Mouse (Mus musculus): ENCODE measurements around the gene Bid. TPM values are rescaled to one million over a fixed set of nuclear protein-coding genes. Genes with fewer than 3 reads are reported as not detected.
"Not testable (repeated sequence)": the region's sequence is repeated elsewhere in the genome, so short reads cannot be mapped to it uniquely, and the experiment has no call there.

Gene Bid
- polyA plus RNA-seq, 1 experiment from 2014 or later, result 16.7 TPM

- Histone ChIP-seq H3K9me3 (replicated peaks) (no peaks in the 10 kb centered on the region), H3K4me3 (replicated peaks) (no peak overlapping the region), H3K9ac (no peak overlapping the region), H3K36me3 (peaks cover 16% of the 10 kb centered on the region; the same call in 1 of the 2 replicates), H3K4me1 (no peaks in the 10 kb centered on the region), H3K4me2 (replicated peaks) (no peak overlapping the region), H3K27ac (replicated peaks) (no peak overlapping the region), H3K27me3 (no peaks in the 10 kb centered on the region)
- no peak for ATAC-seq (ENCODE audit: insufficient number of reproducible peaks, low FRiP score, low TSS enrichment, low read depth)
- WGBS, result 67% methylated on average over 4 of the region's 4 CpGs
Measured at GRCm38 (mm10) chr6:120934176-120934575, 17.5 kb upstream of the Bid start.

DNA sequence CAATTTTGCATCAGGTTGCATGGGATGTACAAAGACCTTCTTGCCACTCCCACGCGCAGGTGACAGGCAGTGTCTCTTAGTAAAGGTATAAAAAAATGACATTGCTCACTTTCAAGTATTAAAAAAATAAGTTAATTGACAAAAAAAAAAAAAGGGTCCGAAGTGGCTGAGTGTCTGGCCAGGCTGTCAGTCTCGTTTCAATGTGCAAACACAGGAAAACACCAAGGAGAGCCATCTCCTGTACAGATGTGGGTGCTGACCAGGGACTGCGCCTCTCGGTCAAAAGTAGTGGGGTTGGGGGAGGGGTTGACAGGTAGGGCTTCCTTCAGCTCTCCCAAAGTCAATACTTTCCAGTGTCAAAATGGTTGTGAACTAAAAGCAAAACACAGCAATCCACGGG is 17.0 kb upstream of the Bid start:
- Histone ChIP-seq H3K4me3 (replicated peaks) (no peak overlapping the region), H3K9me3 (replicated peaks) (no peaks in the 10 kb centered on the region), H3K36me3 (peaks cover 16% of the 10 kb centered on the region; the same call in 1 of the 2 replicates), H3K27me3 (no peaks in the 10 kb centered on the region), H3K4me2 (replicated peaks) (no peak overlapping the region), H3K27ac (replicated peaks) (no peak overlapping the region), H3K4me1 (no peaks in the 10 kb centered on the region), H3K9ac (no peak overlapping the region)
- 87% methylated on average over 7 of the region's 7 CpGs for WGBS
- ATAC-seq (ENCODE audit: insufficient number of reproducible peaks, low FRiP score, low TSS enrichment, low read depth), result no peak

- H3K4me2 ChIP-seq (replicated peaks), result no peak overlapping the region
- H3K4me1 ChIP-seq, result no peaks in the 10 kb centered on the region
- H3K9ac ChIP-seq, result no peak overlapping the region
- ATAC-seq (ENCODE audit: insufficient number of reproducible peaks, low FRiP score, low TSS enrichment, low read depth), result no peak
- H3K27me3 ChIP-seq, result no peaks in the 10 kb centered on the region
- WGBS, result 88% methylated on average over 12 of the region's 12 CpGs
- H3K27ac ChIP-seq (replicated peaks), result no peak overlapping the region
- no peak overlapping the region for H3K4me3 ChIP-seq (replicated peaks)
- no peaks in the 10 kb centered on the region for H3K9me3 ChIP-seq (replicated peaks)
- peaks cover 16% of the 10 kb centered on the region; the same call in 1 of the 2 replicates for H3K36me3 ChIP-seq
Measured at GRCm38 (mm10) chr6:120932597-120932996, 15.9 kb upstream of the Bid start.

- no peaks in the 10 kb centered on the region for H3K4me1 ChIP-seq
- H3K9me3 ChIP-seq (replicated peaks), result no peaks in the 10 kb centered on the region
- 81% methylated on average over 6 of the region's 6 CpGs for WGBS
- H3K36me3 ChIP-seq, result peaks cover 16% of the 10 kb centered on the region; the same call in 1 of the 2 replicates
- H3K27ac ChIP-seq (replicated peaks), result no peak overlapping the region
- H3K27me3 ChIP-seq, result no peaks in the 10 kb centered on the region
- H3K4me2 ChIP-seq (replicated peaks), result no peak overlapping the region
- no peak overlapping the region for H3K9ac ChIP-seq
- no peak overlapping the region for H3K4me3 ChIP-seq (replicated peaks)
- no peak for ATAC-seq (ENCODE audit: insufficient number of reproducible peaks, low FRiP score, low TSS enrichment, low read depth)
Measured at GRCm38 (mm10) chr6:120930450-120931306, 14.0 kb upstream of the Bid start.

- ATAC-seq (ENCODE audit: insufficient number of reproducible peaks, low FRiP score, low TSS enrichment, low read depth), result no peak
- Histone ChIP-seq H3K36me3 (peaks cover 16% of the 10 kb centered on the region; the same call in 1 of the 2 replicates), H3K4me1 (no peaks in the 10 kb centered on the region), H3K4me2 (replicated peaks) (no peak overlapping the region), H3K4me3 (replicated peaks) (no peak overlapping the region), H3K9me3 (replicated peaks) (no peaks in the 10 kb centered on the region), H3K27me3 (no peaks in the 10 kb centered on the region), H3K27ac (replicated peaks) (no peak overlapping the region), H3K9ac (no peak overlapping the region)
- WGBS, result 41% methylated on average over 1 of the region's 1 CpGs
Measured at GRCm38 (mm10) chr6:120929421-120929820, 12.8 kb upstream of the Bid start.

DNA sequence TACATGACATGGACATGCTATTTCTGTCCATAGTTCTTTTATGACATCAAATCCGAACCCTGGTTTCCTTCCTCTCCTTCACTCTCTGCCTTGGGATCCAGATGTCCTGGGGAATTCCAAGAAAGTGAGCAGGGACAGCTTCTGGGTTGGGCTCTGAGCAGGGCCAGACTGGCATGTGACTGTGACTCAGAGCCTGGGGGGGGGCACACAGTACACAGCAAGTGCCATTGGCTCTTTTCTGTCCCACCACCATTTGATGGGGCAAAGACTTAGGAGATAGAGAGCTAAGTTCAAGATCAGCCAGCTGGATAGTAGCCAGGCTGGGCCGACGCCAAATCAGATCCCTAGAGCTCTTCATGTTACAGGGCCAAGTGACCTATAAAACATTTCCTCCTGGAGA is 11.1 kb upstream of the Bid start:
- H3K4me3 ChIP-seq (replicated peaks), result no peak overlapping the region
- 0 out of 2 replicates have a peak, but pooled peaks cover 10% of the 10 kb centered on the region for H3K36me3 ChIP-seq
- H3K27me3 ChIP-seq, result no peaks in the 10 kb centered on the region
- no peak overlapping the region for H3K27ac ChIP-seq (replicated peaks)
- no peak for ATAC-seq (ENCODE audit: insufficient number of reproducible peaks, low FRiP score, low TSS enrichment, low read depth)
- no peaks in the 10 kb centered on the region for H3K9me3 ChIP-seq (replicated peaks)
- no peaks in the 10 kb centered on the region for H3K4me1 ChIP-seq
- H3K9ac ChIP-seq, result no peak overlapping the region
- no peak overlapping the region for H3K4me2 ChIP-seq (replicated peaks)
- 59% methylated on average over 3 of the region's 3 CpGs for WGBS

DNA sequence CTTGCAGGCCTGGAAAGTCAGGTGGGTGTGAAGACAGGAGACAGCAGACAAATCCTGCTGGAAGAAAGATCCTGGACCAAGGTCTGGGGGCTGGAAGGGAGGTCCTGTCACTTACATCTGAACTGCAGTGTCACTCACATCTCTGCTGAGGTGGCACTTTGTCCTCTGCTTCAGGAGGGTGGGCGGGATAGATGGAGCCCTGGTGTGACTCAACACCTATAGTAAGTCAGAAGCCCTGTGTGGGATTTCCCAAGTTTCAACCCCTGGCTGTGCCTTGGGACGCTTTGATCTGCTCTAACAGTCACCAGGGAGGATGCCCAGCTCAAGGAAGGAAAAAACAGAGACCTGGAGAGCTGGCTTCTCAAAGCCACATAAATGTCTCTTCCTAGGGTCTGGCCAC is 10.2 kb upstream of the Bid start:
- Histone ChIP-seq H3K27me3 (no peaks in the 10 kb centered on the region), H3K4me2 (replicated peaks) (no peak overlapping the region), H3K4me3 (replicated peaks) (no peak overlapping the region), H3K9me3 (replicated peaks) (no peaks in the 10 kb centered on the region), H3K27ac (replicated peaks) (no peak overlapping the region), H3K36me3 (0 out of 2 replicates have a peak, but pooled peaks cover 2% of the 10 kb centered on the region), H3K9ac (no peak overlapping the region), H3K4me1 (no peaks in the 10 kb centered on the region)
- 52% methylated on average over 2 of the region's 2 CpGs for WGBS
- no peak for ATAC-seq (ENCODE audit: insufficient number of reproducible peaks, low FRiP score, low TSS enrichment, low read depth)

DNA sequence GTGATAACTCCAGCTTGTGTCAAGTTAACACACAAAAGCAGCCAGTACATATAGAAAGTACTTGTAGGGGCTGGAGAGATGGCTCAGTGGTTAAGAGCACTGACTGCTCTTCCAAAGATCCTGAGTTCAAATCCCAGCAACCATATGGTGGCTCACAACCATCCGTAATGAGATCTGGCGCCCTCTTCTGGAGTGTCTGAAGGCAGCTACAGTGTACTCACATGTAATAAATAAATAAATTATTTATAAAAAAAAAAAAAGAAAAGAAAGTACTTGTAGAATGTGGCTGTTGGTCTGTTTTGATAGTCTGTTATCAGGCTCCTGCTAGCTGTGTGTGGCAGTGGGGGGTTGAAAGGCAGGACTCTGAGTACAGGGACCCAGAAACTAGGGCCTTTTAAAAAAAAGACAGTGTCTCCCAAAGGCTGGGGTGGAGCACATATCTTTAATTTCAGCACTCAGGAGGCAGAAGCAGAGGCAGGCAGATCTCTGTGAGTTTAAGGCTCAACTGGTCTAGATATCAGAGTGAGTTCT is 8.2 kb upstream of the Bid start:
- not testable (repeated sequence) for ATAC-seq (ENCODE audit: insufficient number of reproducible peaks, low FRiP score, low TSS enrichment, low read depth); H3K9ac ChIP-seq; H3K27ac ChIP-seq (replicated peaks); H3K27me3 ChIP-seq; H3K4me2 ChIP-seq (replicated peaks); H3K36me3 ChIP-seq; H3K9me3 ChIP-seq (replicated peaks); H3K4me1 ChIP-seq; H3K4me3 ChIP-seq (replicated peaks)
- WGBS, result 60% methylated on average over 2 of the region's 2 CpGs

DNA sequence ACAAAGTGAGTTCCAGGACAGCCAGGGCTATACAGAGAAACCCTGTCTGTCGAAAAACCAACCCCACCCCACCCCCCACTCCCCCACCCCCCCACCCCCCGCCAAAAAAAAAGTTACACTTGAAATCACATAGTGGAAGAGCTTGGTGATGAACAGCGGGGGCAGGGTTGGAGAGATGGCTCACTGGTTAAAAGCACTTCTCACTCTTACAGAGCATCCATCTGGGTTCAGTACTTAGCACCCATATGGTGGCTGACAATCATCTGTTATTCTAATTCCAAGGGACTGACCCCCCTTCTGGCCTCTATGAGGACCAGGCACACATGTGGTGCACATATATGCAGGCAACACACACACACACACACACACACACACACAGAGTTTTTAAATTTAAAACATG is 1.3 kb upstream of the Bid start:
- Histone ChIP-seq H3K4me3 (replicated peaks) (no peak overlapping the region), H3K27me3 (no peaks in the 10 kb centered on the region; the same call in 1 of the 2 replicates), H3K36me3 (no peaks in the 10 kb centered on the region), H3K4me1 (peaks cover 16% of the 10 kb centered on the region), H3K4me2 (replicated peaks) (no peak overlapping the region), H3K9ac (no peak overlapping the region), H3K27ac (replicated peaks) (no peak overlapping the region), H3K9me3 (replicated peaks) (no peaks in the 10 kb centered on the region)
- WGBS, result 52% methylated on average over 3 of the region's 3 CpGs
- ATAC-seq (ENCODE audit: insufficient number of reproducible peaks, low FRiP score, low TSS enrichment, low read depth), result no peak

DNA sequence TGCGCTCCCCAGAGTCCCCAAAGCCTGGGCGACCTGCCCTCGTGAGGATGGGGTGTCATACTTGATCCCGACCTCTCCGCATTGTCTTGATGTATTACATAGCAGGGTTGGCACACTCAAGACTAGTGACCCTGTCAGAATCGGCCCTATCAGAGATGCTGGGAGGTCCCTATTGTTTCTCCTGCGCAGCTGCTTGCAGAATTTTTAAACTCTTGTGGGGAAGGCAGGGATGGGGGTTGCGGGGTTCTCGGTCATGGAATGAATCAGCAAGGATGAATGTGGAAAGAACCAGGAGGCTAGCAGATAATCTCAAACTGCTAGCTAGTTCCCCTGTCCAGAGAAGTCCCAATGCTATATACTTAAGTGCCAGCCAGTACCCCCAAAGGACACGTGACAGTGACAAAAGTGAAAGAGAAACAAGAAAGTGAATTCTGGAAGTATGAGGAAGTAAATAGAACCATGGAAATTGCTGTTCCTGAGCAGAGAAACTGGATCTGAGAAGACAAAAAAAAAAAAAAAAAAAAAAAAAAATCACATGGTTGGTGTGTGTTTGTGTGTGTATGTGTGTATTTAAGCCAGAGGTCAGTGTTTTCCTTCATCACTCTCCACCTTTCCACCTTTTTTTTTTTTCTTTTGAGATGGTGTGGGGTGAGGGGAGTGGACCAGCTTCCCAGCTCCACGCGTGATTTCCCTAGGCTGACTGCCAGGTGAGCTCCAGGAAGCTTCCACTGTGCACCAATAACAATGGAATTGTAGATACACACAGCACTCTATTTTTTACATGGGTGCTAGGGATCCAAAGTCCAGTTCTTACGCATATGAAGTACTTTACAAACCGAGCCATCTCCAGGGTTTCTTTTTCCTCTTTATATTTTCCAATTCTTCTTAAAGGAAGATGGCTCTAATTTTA is 574 bp upstream of the Bid start:
- peak overlapping the region; percentile 57 for H3K4me3 ChIP-seq (replicated peaks)
- H3K27me3 ChIP-seq; H3K36me3 ChIP-seq; H3K27ac ChIP-seq (replicated peaks); H3K9me3 ChIP-seq (replicated peaks); ATAC-seq (ENCODE audit: insufficient number of reproducible peaks, low FRiP score, low TSS enrichment, low read depth): not testable (repeated sequence)
- H3K4me1 ChIP-seq, result peaks cover 16% of the 10 kb centered on the region
- 0 out of 2 replicates have a peak overlapping the region, but pooled peaks have one; percentile 42 for H3K9ac ChIP-seq
- 23% methylated on average over 12 of the region's 14 CpGs for WGBS
- H3K4me2 ChIP-seq (replicated peaks), result peak overlapping the region; percentile 95

- Histone ChIP-seq H3K27me3 (no peaks in the 10 kb centered on the region; the same call in 1 of the 2 replicates), H3K4me1 (peaks cover 23% of the 10 kb centered on the region), H3K9me3 (replicated peaks) (no peaks in the 10 kb centered on the region), H3K9ac (no peak overlapping the region), H3K4me2 (replicated peaks) (0 out of 2 replicates have a peak overlapping the region, but pooled peaks have one; percentile 95), H3K27ac (replicated peaks) (no peak overlapping the region), H3K4me3 (replicated peaks) (no peak overlapping the region), H3K36me3 (no peaks in the 10 kb centered on the region)
- 45% methylated on average over 2 of the region's 2 CpGs for WGBS
- ATAC-seq (ENCODE audit: insufficient number of reproducible peaks, low FRiP score, low TSS enrichment, low read depth), result no peak
Measured at GRCm38 (mm10) chr6:120915649-120915975, 1.0 kb downstream of the Bid start.
